Mouse (Mus musculus) thymus, adult 18-20 months (tissue): ENCODE results near the gene Trpm7.
"Not testable (repeated sequence)": the region's sequence is repeated elsewhere in the genome, so short reads cannot be mapped to it uniquely, and the experiment has no call there.

Source experiments
- DNase-seq, 2 experiments: peaks; one replicate each; pipeline ENCODE4 v3.0.0; 2022; ENCODE audit warnings: mixed read lengths in 2 of 2

The Trpm7 gene

GRCm38 (mm10) chr2:126875871-126876796, at the start of gene Trpm7:
Gene Trpm7, minus strand, starts transcription at chr2:126876230.
- peak; percentile 81 to 82 for DNase-seq

- DNase-seq = peak in 1 of 2 experiments; percentile 23
Observed at GRCm38 (mm10) chr2:126920358-126921060, 44.5 kb upstream of the Trpm7 start.

- no peak for DNase-seq
Observed at GRCm38 (mm10) chr2:126916236-126916635, 40.2 kb upstream of the Trpm7 start.

GRCm38 (mm10) chr2:126914096-126914495, 38.1 kb upstream of the Trpm7 start:
- no peak for DNase-seq

- no peak for DNase-seq
Observed at GRCm38 (mm10) chr2:126904162-126904561, 28.1 kb upstream of the Trpm7 start.

GRCm38 (mm10) chr2:126897511-126897910, 21.5 kb upstream of the Trpm7 start:
- no peak for DNase-seq

- no peak for DNase-seq
Observed at GRCm38 (mm10) chr2:126896941-126897340, 20.9 kb upstream of the Trpm7 start.

- no peak for DNase-seq
Observed at GRCm38 (mm10) chr2:126894245-126894644, 18.2 kb upstream of the Trpm7 start.

GRCm38 (mm10) chr2:126892316-126892715, 16.3 kb upstream of the Trpm7 start:
- no peak for DNase-seq

GRCm38 (mm10) chr2:126891743-126892142, 15.7 kb upstream of the Trpm7 start:
- no peak for DNase-seq

- DNase-seq = no peak
Observed at GRCm38 (mm10) chr2:126887141-126887540, 11.1 kb upstream of the Trpm7 start.

GRCm38 (mm10) chr2:126885871-126886270, 9.8 kb upstream of the Trpm7 start:
- DNase-seq = no peak

GRCm38 (mm10) chr2:126882711-126883110, 6.7 kb upstream of the Trpm7 start:
- DNase-seq = not testable (repeated sequence)

- DNase-seq = no peak
Observed at GRCm38 (mm10) chr2:126877991-126878390, 2.0 kb upstream of the Trpm7 start.

GRCm38 (mm10) chr2:126875516-126875835, 554 bp downstream of the Trpm7 start:
- peak; percentile 11 to 26 for DNase-seq

GRCm38 (mm10) chr2:126874809-126875515, 1.1 kb downstream of the Trpm7 start:
- peak in 1 of 2 experiments; percentile 9 for DNase-seq

- DNase-seq = no peak
Observed at GRCm38 (mm10) chr2:126866301-126866700, 9.7 kb downstream of the Trpm7 start.

- no peak for DNase-seq
Observed at GRCm38 (mm10) chr2:126865501-126866199, 10.4 kb downstream of the Trpm7 start.

- DNase-seq = no peak
Observed at GRCm38 (mm10) chr2:126865026-126865425, 11.0 kb downstream of the Trpm7 start.

GRCm38 (mm10) chr2:126844751-126845150, 31.3 kb downstream of the Trpm7 start:
- DNase-seq = no peak

- DNase-seq = no peak
Observed at GRCm38 (mm10) chr2:126838848-126839247, 37.2 kb downstream of the Trpm7 start.

GRCm38 (mm10) chr2:126817414-126817813, 58.6 kb downstream of the Trpm7 start:
- DNase-seq = no peak
